Mouse (Mus musculus) midbrain, postnatal 0 days (tissue): ENCODE results near the gene Fip1l1. TPM values are rescaled to one million over a fixed set of nuclear protein-coding genes. Genes with fewer than 3 reads are reported as not detected.

Experiments used
- ATAC-seq: fragments of 200-750 bp; cut with Nextera tagmentation; 2 replicates; pipeline ENCODE4 v1.8.0; 2017; ENCODE audit warnings: moderate number of reproducible peaks, mild to moderate bottlenecking, moderate TSS enrichment, moderate library complexity; ENCODE audit not compliant: low FRiP score
- DNase-seq: peaks from one replicate; pipeline ENCODE4 v3.0.0-alpha.2; 2015; ENCODE audit warnings: low spot score
- H3K27ac ChIP-seq: fragments of 300-500 bp; sonication (generic); 2 replicates; pipeline ENCODE4 v1.5.1; 2014; ENCODE audit warnings: low read depth, mild to moderate bottlenecking, low read length, mixed read lengths
- H3K27me3 ChIP-seq: fragments of 300-500 bp; sonication (generic); 2 replicates; pipeline ENCODE4 v1.6.1; 2014; ENCODE audit warnings: low read length, control low read depth, mixed read lengths; ENCODE audit not compliant: insufficient read depth
- H3K36me3 ChIP-seq: fragments of 300-500 bp; sonication (generic); 2 replicates; pipeline ENCODE4 v1.6.1; 2014; ENCODE audit warnings: low read length, control low read depth, mixed read lengths; ENCODE audit not compliant: insufficient read depth
- H3K4me1 ChIP-seq: fragments of 300-500 bp; sonication (generic); 2 replicates; pipeline ENCODE4 v1.6.1; 2014; ENCODE audit warnings: mild to moderate bottlenecking, control low read depth, antibody characterized with exemption, low read length, mixed read lengths; ENCODE audit not compliant: insufficient read depth
- H3K4me2 ChIP-seq: fragments of 300-500 bp; sonication (generic); 2 replicates; pipeline ENCODE4 v1.6.1; 2014; ENCODE audit warnings: low read depth, mild to moderate bottlenecking, low read length, mixed read lengths; ENCODE audit not compliant: poor library complexity, severe bottlenecking
- H3K4me3 ChIP-seq: fragments of 300-500 bp; sonication (generic); 2 replicates; pipeline ENCODE4 v1.5.1; 2014; ENCODE audit warnings: low read depth, mild to moderate bottlenecking, low read length, moderate library complexity
- H3K9ac ChIP-seq: fragments of 300-500 bp; sonication (generic); replicated peaks from 2 replicates; pipeline ENCODE4 v1.6.1; 2014; ENCODE audit warnings: mild to moderate bottlenecking, low read length, moderate library complexity, mixed read lengths; ENCODE audit not compliant: poor library complexity, severe bottlenecking
- H3K9me3 ChIP-seq: fragments of 300-500 bp; sonication (generic); 2 replicates; pipeline ENCODE4 v1.6.1; 2016; ENCODE audit warnings: low read length, control low read depth
- CTCF ChIP-seq: IDR thresholded peaks from 2 replicates; pipeline ENCODE4 v1.5.1; 2016; ENCODE audit warnings: antibody characterized with exemption, mild to moderate bottlenecking
- WGBS: fragments of 180-500 bp; shearing (Covaris S2); extraction: QIAGEN DNeasy Blood & Tissue Kit; methylation state at CpG from one replicate; pipeline ENCODE4 v1.1.7; 2014; 5-methylcytosine and 5-hydroxymethylcytosine counted together
- polyA plus RNA-seq: library from polyadenylated mRNA; unstranded; fragments of >200 nt; fragmentation: Nextera tagmentation; extraction: Ambion mirVana; gene quantifications from 2 replicates; pipeline ENCODE4 v1.2.1, GENCODE M21; 2015
- total RNA-seq: library from RNA; depleted of rRNA; stranded (reverse); fragments of >200 nt; gene quantifications from 2 replicates; pipeline ENCODE4 v1.2.3, GENCODE M21; 2014

The Fip1l1 gene
- total and polyA plus RNA-seq, 2 experiments from 2014 or later = 57.6 to 63.1 TPM

DNA sequence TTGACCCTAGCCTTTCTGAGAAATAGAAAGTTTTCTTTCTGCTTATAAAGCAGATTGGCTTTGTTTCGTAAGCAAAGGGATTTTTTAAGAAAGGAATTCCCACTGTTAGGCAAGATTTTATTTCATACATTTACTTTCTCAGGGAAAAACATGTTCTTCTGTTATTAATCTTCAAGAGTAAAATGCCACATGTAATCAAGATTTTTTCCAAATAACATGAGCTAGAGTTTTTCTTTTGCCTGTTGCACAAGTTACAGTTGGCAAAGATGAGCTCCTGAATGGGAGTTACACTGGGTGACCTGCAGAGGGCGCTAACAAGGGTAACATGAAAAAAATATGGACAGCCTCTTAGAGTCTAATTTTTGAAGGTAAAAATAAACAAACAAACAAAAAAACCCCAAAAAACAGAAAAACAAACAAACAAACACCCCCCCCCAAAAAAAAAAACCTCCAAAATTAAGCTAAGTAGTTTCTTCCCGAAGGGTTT lies 83.4 kb downstream of the Fip1l1 start:
- Histone ChIP-seq H3K36me3 (peaks cover 12% of the 10 kb centered on the region), H3K27me3 (no peaks in the 10 kb centered on the region), H3K9ac (no peak overlapping the region), H3K27ac (no peak overlapping the region), H3K4me3 (no peak overlapping the region), H3K4me1 (no peaks in the 10 kb centered on the region), H3K4me2 (no peak overlapping the region), H3K9me3 (no peaks in the 10 kb centered on the region)
- DNase-seq = peak; percentile 31
- WGBS = 67% methylated on average over 3 of the region's 3 CpGs
- no peak for ATAC-seq
- TF ChIP-seq CTCF = peak; percentile 68

DNA sequence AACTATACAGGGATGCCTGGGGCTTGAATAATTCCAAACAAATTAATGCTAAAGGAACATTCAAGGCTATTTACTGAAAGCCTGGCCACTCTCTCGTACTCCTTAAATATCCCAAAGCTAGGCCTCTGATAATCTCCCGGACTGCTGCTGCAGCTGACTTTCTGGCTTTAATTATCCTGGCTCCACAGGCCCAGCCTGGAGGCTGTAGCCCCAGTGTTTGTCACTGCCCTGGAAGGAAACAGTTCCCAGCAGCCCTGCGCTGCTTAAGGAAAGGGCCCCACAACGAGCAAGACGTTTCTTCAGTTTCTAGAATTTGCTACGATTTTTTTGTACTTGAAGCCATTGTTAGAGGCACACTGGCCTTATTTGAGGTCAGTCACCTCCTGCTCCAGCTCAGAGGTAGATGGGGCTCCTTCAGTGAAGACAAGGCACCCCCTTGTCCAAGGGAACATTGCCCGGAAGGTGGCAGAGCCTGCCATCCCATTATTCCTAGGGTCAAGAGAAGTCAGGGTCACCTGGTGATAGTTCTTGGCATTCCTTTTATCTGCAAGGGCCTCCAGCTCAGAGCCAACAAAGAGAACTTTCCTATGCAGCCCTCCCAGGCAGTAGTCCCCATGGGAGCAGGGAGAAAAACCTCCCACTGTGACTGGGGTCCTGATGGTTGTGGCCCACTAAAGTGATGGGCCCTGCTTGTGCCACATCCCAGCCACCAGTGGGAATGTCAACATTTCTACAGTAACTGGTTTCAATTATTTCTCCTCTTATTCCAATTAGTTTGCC lies 86.6 kb downstream of the Fip1l1 start:
- no peak for ATAC-seq
- H3K9ac ChIP-seq = no peak overlapping the region
- WGBS = 41% methylated on average over 7 of the region's 7 CpGs
- DNase-seq = no peak
- no peaks in the 10 kb centered on the region for H3K4me1 ChIP-seq
- TF ChIP-seq CTCF = no peak
- H3K4me3 ChIP-seq = no peak overlapping the region
- no peaks in the 10 kb centered on the region for H3K27me3 ChIP-seq
- H3K36me3 ChIP-seq = peaks cover 25% of the 10 kb centered on the region
- H3K4me2 ChIP-seq = no peak overlapping the region
- no peaks in the 10 kb centered on the region for H3K9me3 ChIP-seq
- H3K27ac ChIP-seq = no peak overlapping the region

DNA sequence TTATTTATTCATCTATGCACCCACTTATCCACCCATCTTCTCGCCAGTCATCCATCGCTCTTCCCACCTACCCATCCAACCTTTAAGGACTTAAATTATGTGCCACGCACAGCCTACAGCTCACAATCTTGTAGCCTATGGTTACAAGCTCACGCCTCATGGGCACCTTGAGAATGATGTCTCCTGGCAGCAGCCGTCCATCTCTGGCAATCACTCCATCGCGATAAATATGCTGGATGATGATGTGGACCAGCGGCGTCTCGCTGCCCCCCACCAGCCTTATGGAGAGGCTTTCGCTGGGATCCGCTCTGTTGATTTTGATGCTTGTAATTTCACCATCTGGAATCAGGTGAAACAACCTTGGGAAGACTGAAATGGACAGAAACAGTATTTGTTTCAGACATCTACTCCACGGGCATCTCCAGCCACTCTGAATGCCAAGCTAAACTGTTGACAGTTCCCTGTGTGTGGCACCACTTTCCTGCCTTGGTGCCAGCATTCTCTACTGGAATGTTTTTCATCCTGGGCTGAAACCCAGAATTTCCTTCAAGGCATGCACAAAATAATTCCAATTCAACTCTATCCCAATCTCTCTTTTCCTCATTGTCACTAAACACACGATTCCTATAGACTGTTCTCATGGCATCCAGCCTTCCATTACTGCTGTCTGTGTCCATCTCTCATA lies 88.2 kb downstream of the Fip1l1 start:
- no peak for TF ChIP-seq CTCF
- DNase-seq (no peak), ATAC-seq (no peak)
- H3K9me3 ChIP-seq = no peaks in the 10 kb centered on the region
- H3K27me3 ChIP-seq = no peaks in the 10 kb centered on the region
- H3K9ac ChIP-seq = no peak overlapping the region
- no peak overlapping the region for H3K4me2 ChIP-seq
- H3K36me3 ChIP-seq = peaks cover 27% of the 10 kb centered on the region
- H3K27ac ChIP-seq = no peak overlapping the region
- H3K4me1 ChIP-seq = no peaks in the 10 kb centered on the region
- WGBS = 92% methylated on average over 14 of the region's 14 CpGs
- H3K4me3 ChIP-seq = no peak overlapping the region

DNA sequence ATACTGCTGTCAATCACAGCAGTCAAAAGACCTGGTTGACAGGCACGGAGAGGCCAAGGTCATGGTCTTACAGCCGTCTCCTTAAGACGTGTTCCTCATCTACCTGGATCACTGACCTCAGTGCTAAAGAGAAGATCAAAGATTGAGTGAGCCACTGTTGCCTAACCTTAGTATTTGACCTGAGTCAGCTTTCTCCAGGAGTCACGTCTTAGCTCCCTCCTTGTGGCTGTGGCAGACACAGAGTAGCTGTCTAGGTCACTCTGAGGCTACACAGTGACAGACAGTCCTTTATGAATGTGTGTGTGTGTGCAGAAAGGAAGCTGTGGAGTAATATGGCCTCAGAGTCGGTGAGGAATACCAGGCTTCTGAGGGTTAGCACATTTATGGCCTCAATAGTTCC lies 89.1 kb downstream of the Fip1l1 start:
- H3K4me3 ChIP-seq = no peak overlapping the region
- no peak for ATAC-seq
- TF ChIP-seq CTCF = no peak
- no peaks in the 10 kb centered on the region for H3K27me3 ChIP-seq
- H3K36me3 ChIP-seq = peaks cover 27% of the 10 kb centered on the region
- DNase-seq = no peak
- no peaks in the 10 kb centered on the region for H3K4me1 ChIP-seq
- H3K4me2 ChIP-seq = no peak overlapping the region
- no peaks in the 10 kb centered on the region for H3K9me3 ChIP-seq
- WGBS = 68% methylated on average over 5 of the region's 5 CpGs
- H3K27ac ChIP-seq = no peak overlapping the region
- no peak overlapping the region for H3K9ac ChIP-seq

DNA sequence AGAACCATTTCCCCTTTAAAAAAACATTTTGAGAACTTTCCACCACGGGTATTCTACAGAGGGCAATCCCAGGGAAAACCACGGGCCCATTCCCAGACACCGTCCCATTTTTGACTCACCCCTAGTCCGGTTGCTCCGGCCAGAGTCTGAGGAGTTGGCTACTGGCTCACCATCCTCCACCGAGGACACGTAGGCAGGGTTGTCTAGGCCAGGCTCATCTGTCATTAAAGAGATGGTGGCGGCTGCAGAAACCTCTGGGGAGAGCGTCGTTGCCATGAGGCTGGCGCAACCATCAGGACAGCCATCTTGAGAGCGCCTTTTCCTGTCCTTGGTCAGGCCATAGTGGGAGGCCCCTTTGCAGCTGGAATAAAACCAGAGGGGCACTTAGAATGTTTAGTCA lies 92.8 kb downstream of the Fip1l1 start:
- no peaks in the 10 kb centered on the region for H3K4me1 ChIP-seq
- no peaks in the 10 kb centered on the region for H3K9me3 ChIP-seq
- 94% methylated on average over 12 of the region's 12 CpGs for WGBS
- no peak overlapping the region for H3K27ac ChIP-seq
- ATAC-seq = no peak
- peaks cover 18% of the 10 kb centered on the region for H3K36me3 ChIP-seq
- H3K27me3 ChIP-seq = no peaks in the 10 kb centered on the region
- DNase-seq = no peak
- H3K4me3 ChIP-seq = no peak overlapping the region
- H3K4me2 ChIP-seq = no peak overlapping the region
- TF ChIP-seq CTCF = no peak
- H3K9ac ChIP-seq = no peak overlapping the region
